Mouse (Mus musculus) heart, adult 2 months (tissue): ENCODE results near the gene Cyp4b1.

ENCODE experiments used
- CTCF ChIP-seq: fragments of 200-600 bp; IDR thresholded peaks from 2 replicates; pipeline ENCODE4 v1.8.1; 2022; ENCODE audit warnings: antibody characterized with exemption, mild to moderate bottlenecking, moderate library complexity
- EP300 ChIP-seq: fragments of 200-500 bp; IDR thresholded peaks from 2 replicates; pipeline ENCODE4 v1.6.1; 2011; ENCODE audit warnings: low read depth, low read length, control low read depth; ENCODE audit not compliant: insufficient read depth
- POLR2A ChIP-seq: fragments of 200-500 bp; IDR thresholded peaks from 2 replicates; pipeline ENCODE4 v1.6.1; 2011; ENCODE audit warnings: mild to moderate bottlenecking, low read depth, low read length, control low read depth; ENCODE audit not compliant: insufficient read depth

GRCm38 (mm10) chr4:115596824-115597336 is 50.6 kb downstream of the Cyp4b1 start:
- TF ChIP-seq CTCF (no peak), POLR2A (no peak), EP300 (no peak)
